Mouse (Mus musculus) thymus, postnatal 0 days (tissue): ENCODE data around the gene Ecsit. TPM values are rescaled to one million over a fixed set of nuclear protein-coding genes. Genes with fewer than 3 reads are reported as not detected.
"Not testable (repeated sequence)": the region's sequence is repeated elsewhere in the genome, so short reads cannot be mapped to it uniquely, and the experiment has no call there.

Source experiments
- DNase-seq: peaks from one replicate; pipeline ENCODE4 v3.0.0-alpha.2; 2015; ENCODE audit warnings: low spot score
- polyA plus RNA-seq: library from polyadenylated mRNA; unstranded; fragments of >200 nt; fragmentation: Nextera tagmentation; extraction: Ambion mirVana; gene quantifications from 2 replicates; pipeline ENCODE4 v1.2.1, GENCODE M21; 2015

Ecsit gene
- polyA plus RNA-seq, 1 experiment from 2014 or later, result 44.8 TPM

DNA sequence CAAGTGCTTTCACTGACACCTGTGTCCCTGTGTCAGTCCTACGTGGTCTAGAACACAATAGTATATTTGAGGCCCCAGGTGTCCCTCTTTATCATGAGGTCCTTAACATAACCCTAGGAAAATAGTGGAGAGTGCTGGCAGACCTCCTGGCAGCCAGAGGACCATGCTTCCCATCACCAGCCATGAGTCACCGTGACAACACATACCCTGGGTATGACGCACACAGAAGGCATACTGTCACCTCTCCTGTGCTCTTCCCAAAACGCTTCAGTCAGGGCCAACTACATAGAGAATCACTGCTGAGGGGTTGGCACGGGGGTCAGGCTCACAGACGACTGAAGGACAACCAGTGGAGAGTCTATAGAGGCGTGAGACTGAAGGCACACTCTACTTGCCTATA, 4.7 kb upstream of the Ecsit start:
- DNase-seq, result no peak

DNA sequence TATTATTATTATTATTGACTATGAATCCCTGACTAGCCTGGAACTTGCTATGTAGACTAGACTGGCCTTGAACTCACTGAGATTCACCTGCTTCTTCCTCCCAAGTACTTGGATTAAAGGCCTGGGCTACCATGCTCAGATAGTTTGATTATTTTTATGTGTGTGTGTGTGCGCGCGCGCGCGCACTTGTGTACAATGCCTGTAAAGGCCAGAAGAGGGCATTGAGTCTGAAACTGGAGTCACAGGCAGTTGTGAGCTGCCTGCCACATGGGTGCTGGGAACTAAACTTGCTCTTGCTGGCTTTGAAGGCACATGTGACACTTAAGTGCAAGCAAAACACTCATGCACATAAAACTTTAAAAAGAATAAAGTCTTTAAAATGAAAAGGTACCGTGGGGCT, 4.0 kb upstream of the Ecsit start:
- no peak for DNase-seq

DNA sequence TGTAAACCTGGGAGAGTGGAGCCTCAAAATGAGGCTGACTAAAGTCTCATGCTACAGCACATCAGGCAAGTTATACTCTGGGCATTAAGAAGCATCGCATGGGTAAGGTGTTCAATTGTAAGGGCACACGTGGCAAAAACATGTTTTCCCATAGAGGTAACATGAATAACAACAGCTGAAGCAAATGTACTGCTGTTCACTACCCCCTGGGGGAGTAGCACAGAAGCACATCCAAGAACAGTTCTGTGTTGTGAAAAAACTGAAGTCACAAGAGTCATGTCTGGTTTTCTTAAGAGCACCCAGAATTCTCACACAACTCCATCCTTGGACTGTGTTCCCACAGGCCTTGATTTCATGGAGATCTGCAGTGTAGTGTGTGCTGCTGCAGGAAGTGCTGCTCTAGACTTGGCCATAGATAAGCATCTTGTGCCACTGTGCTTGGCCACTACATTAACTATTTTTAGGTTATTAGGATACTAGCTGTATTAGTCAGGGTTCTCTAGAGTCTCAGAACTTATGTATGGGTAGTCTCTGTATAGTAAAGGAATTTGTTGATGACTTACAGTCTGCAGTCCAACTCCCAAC, 1.9 kb upstream of the Ecsit start:
- no peak for DNase-seq

DNA sequence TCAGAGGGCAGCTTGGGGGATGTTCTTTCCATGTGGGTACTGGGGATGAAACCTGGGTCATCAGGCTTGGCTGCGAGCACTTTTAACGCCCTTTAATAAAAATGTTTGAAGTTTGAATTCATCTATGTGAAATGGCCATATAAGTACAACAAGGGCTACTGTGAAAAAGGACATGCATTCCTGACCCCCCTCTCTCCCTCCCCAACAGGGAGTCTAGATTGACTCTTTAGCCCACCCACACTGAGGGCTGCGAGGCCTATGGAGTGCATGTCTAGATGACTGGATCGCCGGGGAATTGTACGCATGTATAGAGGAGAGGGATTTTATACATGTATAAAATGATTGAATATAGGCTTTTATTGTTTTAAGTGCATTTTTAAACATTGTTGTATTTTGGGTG, 774 bp upstream of the Ecsit start:
- DNase-seq, result no peak

DNA sequence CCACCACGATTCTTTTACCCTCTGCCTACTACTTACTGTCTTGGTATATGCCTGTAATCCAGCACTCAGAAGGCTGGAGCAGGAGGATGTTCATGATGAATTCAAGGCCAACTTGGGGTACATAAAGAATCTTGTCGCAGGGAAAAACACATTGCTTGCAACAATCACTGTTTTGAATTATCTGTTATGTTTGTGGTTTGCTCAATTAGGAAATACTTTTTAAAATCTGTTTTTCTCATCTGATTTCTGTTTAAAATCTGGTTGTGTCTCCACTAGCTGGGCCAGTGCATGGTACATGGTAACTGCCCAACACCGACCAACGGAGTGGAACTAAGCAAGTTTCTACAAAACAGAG, 594 bp downstream of the Ecsit start:
- DNase-seq, result no peak

DNA sequence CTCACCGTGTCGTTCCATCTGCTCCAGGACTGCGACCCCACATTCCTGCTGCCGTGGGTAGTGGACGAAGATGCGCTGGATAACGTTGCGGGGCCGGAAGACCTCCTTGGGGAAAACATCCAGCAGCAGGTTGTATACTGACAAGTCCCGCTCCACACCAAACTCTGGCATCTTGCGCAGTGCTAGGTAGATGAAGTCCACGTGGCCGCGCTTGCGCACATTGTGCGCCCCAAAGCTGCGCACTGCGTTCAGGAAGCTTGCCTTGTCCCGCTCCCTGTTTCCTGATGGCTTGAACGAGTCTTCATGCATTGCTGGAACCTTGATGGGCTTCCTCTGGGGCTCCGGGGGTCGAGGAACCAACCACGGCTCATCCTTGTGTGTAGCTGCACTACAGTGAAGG, 9.0 kb downstream of the Ecsit start:
- DNase-seq, result no peak

DNA sequence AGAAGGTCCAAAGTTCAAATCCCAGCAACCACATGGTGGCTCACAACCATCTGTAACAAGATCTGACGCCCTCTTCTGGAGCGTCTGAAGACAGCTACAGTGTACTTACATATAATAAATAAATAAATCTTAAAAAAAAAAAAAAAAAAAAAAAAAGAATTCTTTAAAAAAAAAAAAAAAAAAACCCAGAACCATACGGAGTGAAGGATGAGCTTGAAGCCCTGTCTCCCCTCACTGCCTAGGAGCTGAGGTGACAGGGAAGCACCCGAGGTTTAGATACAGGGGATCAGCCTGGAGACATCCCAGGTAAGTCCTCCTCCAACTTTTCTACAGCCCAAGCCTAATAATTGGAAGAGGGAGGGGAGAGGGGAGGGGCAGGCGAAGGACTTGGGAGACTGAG, 9.5 kb downstream of the Ecsit start:
- not testable (repeated sequence) for DNase-seq

DNA sequence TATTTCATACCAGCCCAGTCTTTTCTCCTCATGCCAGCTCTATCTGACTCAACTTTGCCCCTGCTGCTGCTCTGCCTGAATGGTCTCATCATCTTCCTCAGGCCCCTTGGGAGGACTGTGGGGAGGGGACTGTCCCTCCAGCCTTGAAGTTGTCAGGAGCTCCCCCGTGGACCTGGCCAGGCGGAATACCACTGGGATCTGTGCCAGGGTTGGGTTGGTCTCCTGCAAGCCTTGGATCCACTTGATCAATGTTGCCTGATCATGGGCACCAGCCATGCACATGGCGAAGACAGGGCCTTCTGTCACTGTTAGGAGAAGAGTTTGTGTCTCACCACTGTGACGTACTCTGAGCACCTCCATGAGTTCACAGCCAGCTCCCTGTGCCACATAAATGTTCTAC, 13.0 kb downstream of the Ecsit start:
- no peak for DNase-seq

DNA sequence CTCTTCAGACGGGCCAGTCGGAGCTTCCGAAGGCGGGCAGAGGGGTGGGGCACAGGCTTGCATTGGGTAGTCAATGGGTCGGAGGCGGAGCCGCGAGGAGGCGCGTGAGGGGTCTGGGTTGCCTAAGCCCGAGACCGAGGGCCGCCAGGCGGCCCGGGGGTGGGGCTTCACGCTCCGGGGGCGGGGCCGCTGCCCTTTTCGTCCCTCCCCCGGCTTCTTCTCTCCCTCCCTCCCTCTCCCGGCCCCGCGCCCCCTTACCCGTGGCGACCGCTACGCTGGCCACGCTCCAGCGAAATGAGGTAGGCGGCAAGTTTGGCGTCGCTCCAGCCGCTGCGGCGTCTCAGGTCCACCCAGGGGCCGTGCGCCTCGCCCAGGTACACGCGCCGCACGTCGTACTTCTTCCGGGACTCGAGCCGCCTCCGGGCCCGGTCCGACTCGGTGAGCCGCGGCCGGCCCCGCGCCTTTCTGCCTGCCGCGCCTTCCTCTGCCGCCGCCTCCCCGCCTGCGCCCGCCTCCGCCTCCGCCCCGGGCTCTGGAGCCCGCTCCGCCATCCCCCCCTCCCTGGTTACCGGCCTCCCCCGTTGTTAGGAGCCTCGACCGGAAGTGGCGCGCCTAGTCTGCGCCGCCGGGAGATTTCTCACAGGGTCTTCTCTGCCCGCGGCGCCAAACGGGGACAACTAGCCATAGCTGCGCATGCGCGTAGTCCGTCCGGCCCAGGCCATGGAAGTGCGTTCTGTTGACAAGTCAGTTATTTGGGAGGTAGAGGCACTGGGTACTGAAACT, 14.3 kb downstream of the Ecsit start, which contains the start of the genes Gm49318 and Zfp653:
Gene Gm49318 (minus strand): TSS at position 469 of the 783 bp plus-strand sequence.
Gene Zfp653 (minus strand): TSS at position 586 of the 783 bp plus-strand sequence.
- peak; percentile 98 for DNase-seq

DNA sequence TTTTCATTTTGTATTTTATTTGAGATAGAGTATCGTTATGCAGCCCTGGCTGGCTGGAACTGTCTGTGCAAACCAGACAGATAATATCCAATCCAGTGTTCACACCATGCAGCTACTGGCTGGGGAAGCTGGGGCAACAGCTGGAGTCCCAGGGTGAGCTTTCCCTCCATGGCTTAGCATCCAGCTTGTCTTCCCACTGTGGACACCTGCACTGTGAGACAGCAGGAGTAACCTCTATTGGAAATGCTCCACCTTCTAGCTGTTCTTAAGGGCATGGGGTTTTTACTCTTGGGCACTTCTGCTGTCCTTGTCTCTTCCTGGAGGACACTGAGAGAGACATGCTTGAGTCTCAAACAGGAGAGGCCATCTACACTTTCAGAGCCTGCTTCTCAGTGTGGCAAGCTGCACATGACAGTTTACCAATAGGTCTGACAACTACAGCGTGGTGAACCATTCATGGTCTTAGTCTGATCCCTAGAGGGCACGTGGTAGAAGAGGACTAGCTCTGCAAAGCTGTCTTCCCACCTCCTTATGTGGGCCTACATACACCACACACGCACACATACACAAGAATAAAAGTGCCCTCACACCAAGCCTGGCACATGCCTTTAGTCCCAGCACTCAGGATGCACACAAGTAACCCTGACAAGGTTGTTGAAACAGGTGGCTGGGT, 15.2 kb downstream of the Ecsit start:
- no peak for DNase-seq

DNA sequence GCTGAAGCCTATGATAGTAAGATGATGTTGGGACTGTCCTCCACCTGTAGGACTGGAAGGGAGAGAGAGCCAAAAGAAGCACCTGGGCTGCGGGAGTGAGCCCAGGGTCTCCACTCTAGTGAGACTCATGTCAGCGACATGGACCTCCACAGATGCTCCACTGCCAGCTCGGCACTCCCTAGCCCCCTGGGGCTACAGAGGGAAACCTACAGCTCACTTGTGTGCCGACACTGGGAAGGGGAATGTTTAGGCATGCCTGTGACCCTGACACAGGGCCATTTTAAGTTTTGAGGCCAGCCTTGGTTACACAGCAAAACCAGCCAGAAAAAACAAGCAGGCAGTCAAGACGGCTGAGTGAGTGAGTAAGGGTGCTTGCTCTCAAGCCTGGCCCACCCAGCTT, 18.0 kb downstream of the Ecsit start:
- DNase-seq, result no peak

DNA sequence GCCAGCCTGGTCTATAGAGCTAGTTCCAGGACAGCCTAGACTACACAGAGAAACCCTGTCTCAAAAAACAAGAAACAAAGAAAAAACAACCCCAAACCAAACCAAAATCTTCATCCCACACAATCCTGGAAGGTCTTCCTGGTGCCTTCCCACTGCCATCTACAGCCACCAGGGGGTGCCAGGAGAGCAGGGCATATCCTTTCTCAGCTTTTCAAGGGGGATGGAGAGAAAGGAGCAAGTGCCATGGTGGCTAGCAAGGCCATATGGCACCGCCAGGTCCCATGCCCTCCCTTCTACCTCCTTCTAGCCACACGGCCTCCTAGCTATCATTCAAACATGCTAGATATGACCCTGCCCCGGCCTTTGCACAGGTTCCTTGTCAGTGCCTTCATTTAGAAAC, 18.8 kb downstream of the Ecsit start:
- peak; percentile 59 for DNase-seq

DNA sequence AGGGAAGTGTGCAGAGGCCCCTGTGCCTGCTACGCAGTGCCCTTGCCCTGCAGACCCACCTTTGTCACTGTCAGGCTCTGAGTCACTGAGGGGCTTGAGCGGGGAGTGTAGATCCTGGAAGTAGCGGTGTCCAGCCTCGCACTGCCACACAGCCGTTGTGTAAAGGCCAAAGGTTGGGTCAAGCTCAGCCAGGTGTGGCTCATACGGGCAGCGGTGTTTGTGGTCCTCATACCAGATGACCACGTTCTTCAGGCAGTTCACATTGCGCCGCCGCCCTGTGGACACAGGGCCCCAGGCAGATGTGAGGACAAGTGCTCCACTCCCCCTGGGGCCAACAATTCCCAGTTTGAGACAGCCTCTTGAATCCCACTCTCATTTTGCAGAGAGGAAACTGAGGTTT, 19.6 kb downstream of the Ecsit start:
- DNase-seq, result no peak

DNA sequence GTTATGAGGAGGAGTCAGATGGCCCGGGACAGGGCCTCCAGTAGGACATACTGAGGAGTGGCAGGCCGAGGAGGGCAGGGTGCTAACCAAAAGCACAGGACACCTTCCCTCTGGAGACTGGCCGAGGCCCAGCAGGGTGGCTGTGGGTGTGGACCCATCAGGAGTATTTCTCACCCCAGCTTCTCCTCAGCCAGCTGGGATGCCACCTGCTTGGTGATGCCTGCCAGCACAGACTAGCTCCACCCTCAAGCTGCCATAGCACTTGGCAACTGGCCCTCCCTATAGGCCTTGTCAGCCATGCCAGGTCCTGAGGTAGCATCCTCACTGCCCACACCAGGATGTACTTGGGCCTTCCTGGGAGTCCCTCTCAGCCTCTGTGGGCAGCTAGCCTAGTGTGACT, 20.9 kb downstream of the Ecsit start:
- DNase-seq, result no peak

DNA sequence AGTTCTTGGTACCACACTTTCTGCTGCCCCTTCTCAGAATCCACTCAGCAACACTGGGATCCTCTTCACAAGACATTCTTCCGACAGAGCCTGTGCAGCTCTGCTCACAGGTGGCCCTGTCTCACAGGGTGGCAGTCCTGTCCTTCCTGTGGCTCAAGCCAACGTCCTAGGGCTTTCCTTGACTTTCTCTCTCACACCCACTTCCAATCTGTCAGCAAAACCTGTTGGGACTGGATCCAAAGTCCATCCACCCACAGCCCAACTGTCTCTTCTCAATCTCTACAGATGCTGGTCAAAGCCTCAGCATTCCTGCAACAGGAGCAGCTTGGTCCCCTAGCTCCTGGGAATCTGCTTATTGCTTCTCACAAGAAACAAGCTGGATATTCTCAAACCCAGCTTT, 23.9 kb downstream of the Ecsit start:
- DNase-seq, result no peak

DNA sequence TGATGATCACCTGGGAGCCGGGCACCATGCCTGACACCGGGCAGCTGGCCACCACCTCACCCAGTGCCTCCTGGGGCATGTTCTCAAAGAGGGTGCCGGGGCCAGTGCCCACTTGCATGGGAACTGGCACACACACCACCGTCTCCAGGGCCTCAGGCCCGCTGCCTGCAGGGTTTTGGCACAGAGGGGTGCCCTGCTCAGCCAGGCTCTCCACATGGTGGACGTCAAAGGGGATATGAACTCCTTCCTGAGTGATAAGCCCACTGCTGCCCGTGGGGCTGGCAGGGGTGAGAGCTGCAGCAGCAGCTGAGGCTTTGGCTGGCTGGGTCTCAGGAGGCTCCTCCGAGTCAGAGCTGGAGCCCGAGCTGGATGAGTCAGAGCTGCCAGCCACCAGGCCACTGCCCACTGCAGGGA, 27.2 kb downstream of the Ecsit start:
- DNase-seq, result no peak

DNA sequence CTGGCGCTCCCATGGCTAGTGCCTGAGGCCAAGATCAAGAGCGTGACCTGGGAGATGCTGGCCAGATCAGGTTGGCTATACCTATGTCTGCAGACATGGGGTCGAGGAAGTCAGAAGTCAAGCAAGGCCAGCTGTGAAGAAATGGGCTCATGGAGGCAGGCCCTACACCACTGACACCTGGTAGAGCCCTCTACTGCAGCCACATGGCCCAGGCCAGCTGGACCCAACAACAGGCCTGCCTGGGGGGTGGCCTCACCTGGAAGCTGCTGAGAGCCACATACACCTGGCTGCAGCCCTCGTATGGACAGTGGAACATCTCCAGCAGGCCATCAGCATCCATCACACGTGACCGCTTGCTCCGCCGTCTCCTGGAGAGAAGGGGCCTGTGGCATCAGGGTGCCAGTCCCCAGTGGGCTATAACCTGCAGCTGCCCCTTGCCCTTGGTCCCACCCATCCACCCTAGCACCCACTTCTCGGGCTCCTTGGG, 28.2 kb downstream of the Ecsit start:
- DNase-seq, result no peak

DNA sequence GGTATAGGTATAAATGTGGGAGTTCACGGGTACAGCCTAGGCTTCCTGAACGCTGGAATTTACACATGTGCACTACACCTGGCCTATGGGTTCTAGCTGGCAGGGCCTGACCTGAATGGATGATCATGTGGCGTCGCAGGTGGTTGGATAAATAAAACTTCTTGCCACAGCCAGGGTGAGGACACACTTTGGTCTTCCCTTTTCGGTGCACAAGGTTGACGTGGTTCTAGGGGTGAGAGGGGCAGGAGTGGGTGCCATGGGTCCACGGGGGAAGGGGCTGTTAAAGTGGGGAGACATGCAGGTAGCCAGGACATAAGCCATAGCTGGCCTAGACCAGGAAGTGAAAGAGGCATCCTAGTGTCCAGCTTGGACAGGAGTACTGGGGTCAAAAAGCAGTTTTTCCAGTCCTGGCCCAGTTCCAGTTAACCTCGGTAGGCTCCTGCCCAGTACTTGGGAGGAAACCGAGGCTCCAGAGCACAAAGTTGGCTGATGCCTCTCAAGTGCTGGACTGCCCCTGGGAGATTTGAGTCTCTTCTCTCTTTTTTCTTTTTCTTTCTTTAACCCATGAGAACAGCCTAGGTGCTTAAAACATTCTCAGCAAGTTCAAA, 28.8 kb downstream of the Ecsit start:
- no peak for DNase-seq

DNA sequence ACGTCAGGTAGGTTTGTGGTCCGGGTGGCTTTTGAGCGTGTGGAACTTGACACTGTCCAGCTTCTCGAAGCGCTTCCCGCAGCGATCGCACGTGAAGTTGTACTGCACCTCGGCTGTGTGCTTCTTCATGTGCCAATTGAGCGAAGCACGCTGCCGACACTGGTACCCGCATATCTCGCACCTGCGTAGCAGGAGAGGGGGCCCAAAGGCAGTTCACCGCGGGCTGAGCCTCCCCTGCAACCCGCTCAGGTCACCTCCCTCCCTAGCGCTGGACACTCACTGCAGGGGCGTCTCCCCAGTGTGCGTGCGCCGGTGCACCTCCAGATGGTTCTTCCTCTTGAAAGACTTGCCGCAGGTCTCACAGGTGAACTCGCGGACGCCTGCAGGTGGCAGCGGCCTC, 29.5 kb downstream of the Ecsit start:
- no peak for DNase-seq

DNA sequence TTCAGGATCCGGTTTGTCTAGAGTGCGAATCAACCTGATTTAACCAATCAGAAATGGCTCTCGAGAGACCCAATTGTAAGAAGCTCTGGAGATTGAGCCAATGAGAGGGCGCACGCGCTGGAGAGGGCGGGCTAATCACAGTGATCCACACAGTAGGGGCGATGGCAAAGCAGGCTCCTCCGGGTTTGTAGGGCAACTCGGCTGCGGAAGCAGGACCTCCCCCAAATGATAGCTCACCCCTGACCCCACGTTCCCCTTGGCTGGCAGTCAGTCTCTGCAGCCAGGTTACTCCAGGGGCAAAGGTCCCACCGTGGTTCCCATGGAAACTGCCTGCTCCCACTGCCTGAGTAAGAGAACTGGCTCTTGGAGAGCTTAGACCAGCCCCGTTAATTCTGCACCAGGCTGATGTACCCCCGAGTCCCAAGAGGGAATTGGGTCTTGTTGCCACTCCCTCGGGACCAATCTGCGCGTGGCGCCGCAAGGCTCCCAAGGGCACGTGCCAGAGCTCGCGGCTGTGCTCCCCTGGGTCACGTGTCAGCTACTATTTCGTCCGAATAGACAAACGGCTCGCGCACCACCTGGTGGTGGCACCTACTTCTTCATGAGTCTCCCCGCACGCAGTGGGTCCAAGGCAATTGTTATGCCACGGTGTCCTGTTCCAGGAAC, 30.7 kb downstream of the Ecsit start:
- DNase-seq, result peak; percentile 86

DNA sequence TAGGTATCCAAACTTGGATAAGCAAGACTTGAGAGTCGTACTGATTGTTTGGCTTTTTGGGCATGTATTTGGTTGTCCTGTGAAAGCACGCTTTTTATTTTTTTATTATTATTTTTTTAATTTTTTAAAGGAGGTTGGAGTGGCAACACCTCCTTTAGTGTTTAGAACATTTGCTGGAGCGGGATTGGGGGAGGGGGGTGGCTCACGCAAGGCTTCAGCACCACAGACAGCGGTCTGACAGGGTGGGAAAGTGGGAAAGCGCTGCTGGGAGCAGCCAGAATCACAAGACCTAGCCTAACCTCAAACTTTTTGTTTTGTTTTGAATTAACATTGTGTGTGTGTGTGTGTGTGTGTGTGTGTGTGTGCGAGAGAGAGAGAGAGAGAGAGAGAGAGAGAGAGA, 31.6 kb downstream of the Ecsit start:
- no peak for DNase-seq

DNA sequence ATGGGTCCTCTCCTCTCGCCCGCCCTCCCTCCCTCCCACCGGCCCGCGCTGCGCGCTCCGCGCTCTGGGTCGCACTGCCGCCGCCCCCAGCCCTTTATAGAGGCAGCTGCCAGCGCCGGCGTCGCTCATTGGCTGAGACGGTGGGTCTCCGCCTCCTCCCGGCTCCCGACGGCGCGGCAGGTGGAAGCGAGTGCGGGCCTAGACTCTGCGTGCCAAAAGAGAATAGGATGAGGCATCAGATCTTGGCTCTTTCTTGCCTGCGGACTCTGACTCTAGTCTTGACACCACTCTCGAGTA, 33.3 kb downstream of the Ecsit start, which contains the start of gene Elavl3:
Gene Elavl3 (minus strand): TSS at position 66 of the 297 bp plus-strand sequence.
- peak; percentile 49 for DNase-seq
